Comparison of ENCODE assay signal across 13 mouse cellular contexts in genomic region chr10:69119456-69119855, GRCm38 (mm10).
"Had no signal": no experiment of that assay in that cellular context is flagged by ENCODE, and none has a peak within 500 bp of the region (broad histone marks: within the 10 kb centered on the region; RNA-seq: fewer than 3 reads in every experiment).

No protein-coding gene starts in this region.

- H3K4me2 ChIP-seq: liver, embryonic 13.5 days; midbrain, embryonic 13.5 days; stomach, embryonic 15.5 days had no signal

- ATAC-seq: liver, postnatal 0 days; midbrain, embryonic 13.5 days had no signal

- H3K27me3 ChIP-seq: liver, embryonic 13.5 days; midbrain, embryonic 13.5 days; stomach, embryonic 15.5 days had no signal

- H3K4me3 ChIP-seq: layer of hippocampus, adult 2 months; liver, embryonic 13.5 days; midbrain, embryonic 13.5 days; stomach, embryonic 15.5 days had no signal

- DNase-seq: kidney, adult 18-20 months; kidney, postnatal 10 days; kidney, postnatal 4 days; liver; liver, embryonic 13.5 days; liver, postnatal 0 days; lung, postnatal 36 days; right cerebral cortex, postnatal 14 days; thymus, adult 2 months; thymus, postnatal 25 days had no signal

- H3K4me1 ChIP-seq: liver, embryonic 13.5 days; midbrain, embryonic 13.5 days; stomach, embryonic 15.5 days had no signal

- H3K9ac ChIP-seq: liver, embryonic 13.5 days; liver, postnatal 0 days; midbrain, embryonic 13.5 days; stomach, embryonic 15.5 days had no signal

- H3K27ac ChIP-seq: layer of hippocampus, adult 2 months; liver, embryonic 13.5 days; midbrain, embryonic 13.5 days; stomach, embryonic 15.5 days had no signal

- H3K9me3 ChIP-seq: liver, embryonic 13.5 days; midbrain, embryonic 13.5 days; stomach, embryonic 15.5 days had no signal

- H3K36me3 ChIP-seq: liver, embryonic 13.5 days; midbrain, embryonic 13.5 days; stomach, embryonic 15.5 days had no signal
